Mouse (Mus musculus) E14TG2a.4 (cell line): ENCODE results near the gene Exo5.

ENCODE experiments used
- H3K27me3 ChIP-seq: 2 replicates; pipeline ENCODE4 v1.6.1; 2014; ENCODE audit warnings: low read length, control low read depth; ENCODE audit not compliant: insufficient read depth
- H3K36me3 ChIP-seq: 2 replicates; pipeline ENCODE4 v1.6.1; 2014; ENCODE audit warnings: low read length, control low read depth; ENCODE audit not compliant: insufficient read depth
- H3K4me1 ChIP-seq: replicated peaks from 2 replicates; pipeline ENCODE4 v1.6.1; 2014; ENCODE audit warnings: low read depth, low read length, control low read depth
- H3K4me3 ChIP-seq: replicated peaks from 2 replicates; pipeline ENCODE4 v1.5.1; 2014; ENCODE audit warnings: mild to moderate bottlenecking, low read length
- H3K9me3 ChIP-seq: 2 replicates; pipeline ENCODE4 v1.6.1; 2014; ENCODE audit warnings: low read length, control low read depth
- CTCF ChIP-seq: conservative IDR thresholded peaks from 2 replicates; pipeline ENCODE4 v1.5.1; 2014; ENCODE audit warnings: low read length
- NANOG ChIP-seq: IDR thresholded peaks from 2 replicates; pipeline ENCODE4 v1.6.1; 2014; ENCODE audit warnings: borderline replicate concordance, low read length, mixed read lengths
- POU5F1 ChIP-seq: IDR thresholded peaks from 2 replicates; pipeline ENCODE4 v1.6.1; 2014; ENCODE audit warnings: low read length, borderline replicate concordance

The Exo5 gene

GRCm38 (mm10) chr4:120886811-120887210 lies 38.0 kb downstream of the Exo5 start:
- TF ChIP-seq NANOG (no peak), CTCF (no peak), POU5F1 (no peak)
- H3K36me3 ChIP-seq, result peaks cover 7% of the 10 kb centered on the region

DNA sequence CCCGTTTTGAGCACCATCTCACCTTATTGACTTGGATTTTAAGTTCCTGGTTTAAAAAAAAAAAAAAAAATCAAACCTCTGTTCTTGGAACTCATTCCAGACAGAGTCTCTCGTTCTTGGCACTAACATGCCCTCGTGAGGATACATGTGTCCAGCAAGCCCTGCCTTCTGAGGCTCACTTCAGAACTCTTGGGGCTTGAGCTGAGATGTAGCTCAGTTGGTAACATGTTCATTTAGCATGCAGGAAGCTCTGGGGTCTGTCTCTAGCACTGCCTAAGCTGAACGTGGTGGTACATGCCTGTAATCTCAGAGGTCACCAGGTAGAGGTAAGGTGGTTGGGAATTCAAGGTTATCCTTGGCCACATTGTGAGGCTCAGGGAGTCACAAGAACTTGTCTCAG lies 38.7 kb downstream of the Exo5 start:
- Histone ChIP-seq H3K4me3 (no peak overlapping the region), H3K36me3 (peaks cover under 1% of the 10 kb centered on the region), H3K9me3 (no peaks in the 10 kb centered on the region), H3K4me1 (peaks cover 30% of the 10 kb centered on the region), H3K27me3 (no peaks in the 10 kb centered on the region)
- TF ChIP-seq CTCF (no peak), POU5F1 (no peak), NANOG (no peak)

More at GRCm38 (mm10) chr4:120886811-120887210, 38.0 kb downstream of the Exo5 start:
- no peaks in the 10 kb centered on the region for H3K9me3 ChIP-seq
- H3K4me1 ChIP-seq, result peaks cover 29% of the 10 kb centered on the region
- H3K27me3 ChIP-seq, result no peaks in the 10 kb centered on the region
- H3K4me3 ChIP-seq, result no peak overlapping the region

DNA sequence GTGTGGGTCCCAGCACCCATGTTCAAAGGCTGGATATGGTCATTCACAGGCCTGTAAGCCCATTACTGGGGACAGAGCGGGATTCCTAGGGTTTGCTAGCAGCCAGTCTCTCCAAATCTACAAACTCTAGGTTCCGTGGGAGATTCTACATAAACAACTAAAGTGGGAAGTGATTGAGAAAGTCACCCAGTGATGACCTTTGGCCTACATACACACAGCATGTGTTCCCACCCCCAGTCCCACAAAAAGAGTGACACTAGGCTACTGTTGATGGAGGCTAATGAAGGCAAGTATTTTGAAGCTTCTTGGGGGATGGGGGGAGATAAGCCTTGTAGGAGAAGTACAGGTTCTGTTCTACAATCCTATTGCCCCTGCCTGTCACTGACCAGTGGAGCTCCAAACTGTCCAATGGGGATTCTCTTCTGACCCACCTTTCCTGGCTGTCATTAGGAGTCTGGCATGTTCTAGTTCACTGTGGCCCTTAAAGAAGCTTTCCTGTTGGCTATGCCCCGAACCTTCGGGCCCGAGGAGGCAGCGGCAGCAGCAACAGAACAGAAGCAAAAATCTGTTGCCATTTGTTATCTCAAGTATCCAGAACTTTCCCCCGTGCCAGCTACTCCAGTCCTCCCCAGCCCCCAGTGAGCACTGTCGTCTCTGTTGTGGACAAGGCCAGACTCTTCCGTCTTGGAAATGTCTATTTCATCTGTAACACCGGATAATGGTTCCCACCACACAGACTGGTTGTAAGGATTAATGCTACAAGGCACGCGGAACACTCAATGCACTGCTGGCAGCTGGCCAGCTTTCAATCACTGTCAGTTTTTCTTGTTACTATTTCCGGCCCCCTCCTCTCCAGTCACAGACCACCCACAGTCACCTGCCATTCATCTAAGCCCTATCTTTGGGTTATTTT lies 39.4 kb downstream of the Exo5 start:
- H3K9me3 ChIP-seq, result no peaks in the 10 kb centered on the region
- no peak for TF ChIP-seq NANOG
- no peak for TF ChIP-seq CTCF
- no peak for TF ChIP-seq POU5F1
- H3K36me3 ChIP-seq, result no peaks in the 10 kb centered on the region
- H3K4me1 ChIP-seq, result peaks cover 34% of the 10 kb centered on the region
- H3K27me3 ChIP-seq, result no peaks in the 10 kb centered on the region
- no peak overlapping the region for H3K4me3 ChIP-seq

GRCm38 (mm10) chr4:120882002-120882625 lies 42.7 kb downstream of the Exo5 start:
- TF ChIP-seq NANOG (no peak), POU5F1 (no peak), CTCF (no peak)
- Histone ChIP-seq H3K36me3 (peaks cover 5% of the 10 kb centered on the region), H3K9me3 (no peaks in the 10 kb centered on the region), H3K27me3 (no peaks in the 10 kb centered on the region), H3K4me3 (no peak overlapping the region), H3K4me1 (peaks cover 29% of the 10 kb centered on the region)

DNA sequence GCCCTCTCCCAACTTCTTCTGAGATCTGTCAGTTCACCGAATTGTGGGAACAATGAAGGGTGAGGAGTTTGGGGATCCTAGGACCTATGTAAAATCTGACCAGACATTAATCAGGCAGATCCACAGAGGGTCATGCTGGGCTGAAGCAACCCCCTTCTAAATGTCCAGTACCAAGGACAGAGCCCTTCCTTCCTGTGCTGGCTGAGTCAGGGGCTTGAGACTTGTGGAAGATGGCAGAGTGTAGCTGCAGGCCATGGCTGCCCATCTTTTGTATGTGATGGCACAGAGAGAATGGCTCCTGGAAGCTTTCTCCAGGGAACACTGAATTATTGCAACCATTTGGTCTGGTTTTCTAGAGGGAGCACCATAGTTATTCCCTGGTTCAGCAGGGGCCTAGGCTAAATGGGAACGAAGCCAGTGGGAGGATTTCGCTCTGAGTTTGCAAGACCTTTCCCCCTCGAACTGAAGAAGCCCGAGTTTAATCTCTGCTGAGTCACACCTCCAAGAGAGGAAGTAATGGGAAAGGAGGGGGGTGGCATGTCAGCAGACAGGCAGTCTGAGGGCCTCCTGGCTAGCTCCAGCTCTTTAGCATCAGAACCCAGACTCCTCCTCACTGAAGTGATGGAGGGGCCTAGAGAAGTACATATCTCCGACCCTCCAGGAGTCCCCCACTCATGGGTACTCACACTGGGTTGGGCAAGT lies 43.9 kb downstream of the Exo5 start:
- Histone ChIP-seq H3K4me3 (no peak overlapping the region), H3K36me3 (peaks cover 5% of the 10 kb centered on the region), H3K9me3 (no peaks in the 10 kb centered on the region), H3K27me3 (no peaks in the 10 kb centered on the region), H3K4me1 (peaks cover 29% of the 10 kb centered on the region)
- TF ChIP-seq NANOG, result no peak
- TF ChIP-seq POU5F1, result no peak
- TF ChIP-seq CTCF, result no peak

GRCm38 (mm10) chr4:120879386-120879785 lies 45.4 kb downstream of the Exo5 start:
- no peak overlapping the region for H3K4me3 ChIP-seq
- no peaks in the 10 kb centered on the region for H3K27me3 ChIP-seq
- TF ChIP-seq NANOG (no peak), POU5F1 (no peak), CTCF (no peak)
- no peaks in the 10 kb centered on the region for H3K9me3 ChIP-seq
- peaks cover 29% of the 10 kb centered on the region for H3K4me1 ChIP-seq
- H3K36me3 ChIP-seq, result peaks cover 5% of the 10 kb centered on the region

DNA sequence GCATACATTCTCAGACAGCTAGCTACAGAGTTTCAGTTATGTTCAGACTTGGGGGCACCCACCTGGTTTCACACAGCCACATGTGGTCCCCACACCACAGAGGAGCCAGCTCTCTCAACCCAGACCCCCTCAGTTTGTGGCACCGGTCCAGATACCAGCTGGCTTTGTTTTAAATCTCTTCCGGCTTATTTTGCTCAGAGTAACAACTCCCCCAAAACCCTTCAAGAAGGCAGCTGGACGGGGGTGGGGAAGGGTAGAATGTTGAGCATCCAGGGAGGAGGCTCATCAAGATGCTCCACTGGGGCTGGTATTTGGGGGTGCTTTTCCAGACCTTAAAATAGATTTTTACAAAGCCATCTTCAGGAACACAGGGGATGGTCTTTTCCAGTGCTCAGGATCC lies 46.1 kb downstream of the Exo5 start:
- TF ChIP-seq POU5F1 (no peak), CTCF (no peak), NANOG (no peak)
- H3K4me3 ChIP-seq, result no peak overlapping the region
- peaks cover 5% of the 10 kb centered on the region for H3K36me3 ChIP-seq
- H3K4me1 ChIP-seq, result peaks cover 29% of the 10 kb centered on the region
- H3K27me3 ChIP-seq, result no peaks in the 10 kb centered on the region
- no peaks in the 10 kb centered on the region for H3K9me3 ChIP-seq

DNA sequence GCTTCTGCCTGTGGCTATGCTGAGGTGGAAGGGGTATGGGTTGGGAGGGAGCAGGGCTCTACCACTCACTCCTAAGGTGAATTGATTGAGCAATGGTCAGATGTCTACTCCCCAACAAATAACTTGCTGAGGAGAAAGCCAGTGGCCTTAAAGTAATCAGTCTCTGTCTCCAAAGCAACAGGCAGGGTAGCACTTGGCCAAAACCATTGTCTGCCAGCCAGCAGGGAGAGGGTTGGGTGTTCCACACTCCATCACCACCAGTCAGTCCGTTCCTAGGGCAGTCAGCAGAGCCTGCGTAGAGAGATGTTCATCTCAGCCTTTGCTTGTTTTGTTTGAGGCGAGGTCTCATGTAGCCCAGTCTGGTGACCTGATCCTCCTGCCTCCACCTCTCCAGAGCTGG lies 48.9 kb downstream of the Exo5 start:
- TF ChIP-seq CTCF (no peak), POU5F1 (no peak), NANOG (no peak)
- no peak overlapping the region for H3K4me3 ChIP-seq
- no peaks in the 10 kb centered on the region for H3K27me3 ChIP-seq
- no peaks in the 10 kb centered on the region for H3K9me3 ChIP-seq
- peaks cover 28% of the 10 kb centered on the region for H3K4me1 ChIP-seq
- H3K36me3 ChIP-seq, result peaks cover 5% of the 10 kb centered on the region
